Mouse (Mus musculus) ES-E14 (cell line): ENCODE results near the gene Atp5b.

Experiments used
- HCFC1 ChIP-seq: IDR thresholded peaks from 2 replicates; pipeline ENCODE4 v1.6.1; 2012; ENCODE audit warnings: low read length, inconsistent platforms, borderline replicate concordance; ENCODE audit not compliant: insufficient read depth
- MAFK ChIP-seq: IDR thresholded peaks from 2 replicates; pipeline ENCODE4 v1.6.1; 2014; ENCODE audit warnings: mild to moderate bottlenecking, low read depth, low read length, inconsistent platforms; ENCODE audit not compliant: insufficient read depth
- ZNF384 ChIP-seq: IDR thresholded peaks from 2 replicates; pipeline ENCODE4 v1.6.1; 2012; ENCODE audit warnings: low read depth, low read length, inconsistent platforms

- TF ChIP-seq HCFC1, result no peak
- TF ChIP-seq ZNF384, result no peak; the same call in 1 of the 2 replicates
- peak; percentile 80; the same call in 1 of the 2 replicates for TF ChIP-seq MAFK
Observed at GRCm38 (mm10) chr10:128069201-128069600, 13.9 kb upstream of the Atp5b start.
